Mouse (Mus musculus) forebrain, embryonic 12.5 days (tissue): Measurements from ENCODE around the gene Slc35a3. TPM values are rescaled to one million over a fixed set of nuclear protein-coding genes. Genes with fewer than 3 reads are reported as not detected.
"Not testable (repeated sequence)": the region's sequence is repeated elsewhere in the genome, so short reads cannot be mapped to it uniquely, and the experiment has no call there.

Source experiments
- ATAC-seq: fragments of 200-750 bp; cut with Nextera tagmentation; 2 replicates; pipeline ENCODE4 v1.8.0; 2017; ENCODE audit warnings: moderate TSS enrichment; ENCODE audit not compliant: low FRiP score
- H3K27ac ChIP-seq: fragments of 300-500 bp; sonication (generic); 2 replicates; pipeline ENCODE4 v1.5.1; 2016; ENCODE audit warnings: mild to moderate bottlenecking
- H3K27me3 ChIP-seq: fragments of 300-500 bp; sonication (generic); 2 replicates; pipeline ENCODE4 v1.6.1; 2016; ENCODE audit warnings: mild to moderate bottlenecking
- H3K36me3 ChIP-seq: fragments of 300-500 bp; sonication (generic); replicated peaks from 2 replicates; pipeline ENCODE4 v1.6.1; 2016; ENCODE audit warnings: mild to moderate bottlenecking
- H3K4me1 ChIP-seq: fragments of 300-500 bp; sonication (generic); 2 replicates; pipeline ENCODE4 v1.6.1; 2016
- H3K4me2 ChIP-seq: fragments of 300-500 bp; sonication (generic); 2 replicates; pipeline ENCODE4 v1.6.1; 2016; ENCODE audit warnings: mild to moderate bottlenecking, moderate library complexity
- H3K4me3 ChIP-seq: fragments of 300-500 bp; sonication (generic); replicated peaks from 2 replicates; pipeline ENCODE4 v1.5.1; 2016; ENCODE audit warnings: mild to moderate bottlenecking
- H3K9ac ChIP-seq: fragments of 300-500 bp; sonication (generic); 2 replicates; pipeline ENCODE4 v1.6.1; 2016; ENCODE audit warnings: mild to moderate bottlenecking
- H3K9me3 ChIP-seq: fragments of 300-500 bp; sonication (generic); 2 replicates; pipeline ENCODE4 v1.6.1; 2016
- WGBS: fragments of 180-500 bp; shearing (Covaris S2); methylation state at CpG from one replicate; pipeline ENCODE4 v1.1.7; 2016; 5-methylcytosine and 5-hydroxymethylcytosine counted together
- polyA plus RNA-seq: library from polyadenylated mRNA; unstranded; fragments of >200 nt; fragmentation: Nextera tagmentation; extraction: Ambion mirVana; gene quantifications from 2 replicates; pipeline ENCODE4 v1.2.1, GENCODE M21; 2016

Slc35a3 gene
- 8.0 and 10.2 TPM in 2 replicates for polyA plus RNA-seq

GRCm38 (mm10) chr3:116712436-116712881 is at the start of gene Slc35a3:
Slc35a3 (minus strand) TSS chr3:116712831.
- Histone ChIP-seq H3K27ac (0 out of 2 replicates have a peak within 1 kb of the TSS, but pooled peaks have one; percentile 42), H3K4me1 (peaks cover 18% of the 10 kb centered on the region), H3K9me3 (no peaks in the 10 kb centered on the region), H3K27me3 (peaks cover 20% of the 10 kb centered on the region; the same call in 1 of the 2 replicates), H3K36me3 (no peaks in the 10 kb centered on the region), H3K4me3 (peak within 1 kb of the TSS; percentile 94), H3K9ac (peak within 1 kb of the TSS; percentile 83), H3K4me2 (peak within 1 kb of the TSS; percentile 77)
- ATAC-seq: peak; percentile 19; the same call in 1 of the 2 replicates
- WGBS: 3% methylated on average over 8 of the region's 8 CpGs

- no peak for ATAC-seq
- 93% methylated on average over 8 of the region's 8 CpGs for WGBS
- Histone ChIP-seq H3K4me2 (no peak overlapping the region), H3K9ac (no peak overlapping the region), H3K4me1 (no peaks in the 10 kb centered on the region), H3K36me3 (peaks cover 18% of the 10 kb centered on the region), H3K9me3 (no peaks in the 10 kb centered on the region), H3K27ac (no peak overlapping the region), H3K4me3 (no peak overlapping the region), H3K27me3 (no peaks in the 10 kb centered on the region)
These were observed 40.2 kb upstream of the Slc35a3 start for GRCm38 (mm10) chr3:116752818-116753217.

- no peaks in the 10 kb centered on the region for H3K4me1 ChIP-seq
- ATAC-seq: no peak; the same call in 1 of the 2 replicates
- H3K27ac ChIP-seq: no peak overlapping the region
- no peak overlapping the region for H3K4me2 ChIP-seq
- H3K27me3 ChIP-seq: no peaks in the 10 kb centered on the region
- peaks cover 16% of the 10 kb centered on the region for H3K36me3 ChIP-seq
- no peak overlapping the region for H3K9ac ChIP-seq
- H3K9me3 ChIP-seq: no peaks in the 10 kb centered on the region
- H3K4me3 ChIP-seq: no peak overlapping the region
- WGBS: 76% methylated on average over 4 of the region's 4 CpGs
These were observed 38.7 kb upstream of the Slc35a3 start for GRCm38 (mm10) chr3:116751191-116751860.

- WGBS: 52% methylated on average over 8 of the region's 8 CpGs
- Histone ChIP-seq H3K27ac (no peak overlapping the region), H3K4me3 (no peak overlapping the region), H3K9ac (no peak overlapping the region), H3K27me3 (no peaks in the 10 kb centered on the region), H3K36me3 (0 out of 2 replicates have a peak, but pooled peaks cover 12% of the 10 kb centered on the region), H3K9me3 (no peaks in the 10 kb centered on the region), H3K4me1 (no peaks in the 10 kb centered on the region), H3K4me2 (no peak overlapping the region)
- peak; percentile 33; the same call in 1 of the 2 replicates for ATAC-seq
These were observed 36.0 kb upstream of the Slc35a3 start for GRCm38 (mm10) chr3:116748391-116749170.

GRCm38 (mm10) chr3:116747648-116748047 is 35.0 kb upstream of the Slc35a3 start:
- H3K4me1 ChIP-seq, H3K9ac ChIP-seq, H3K4me3 ChIP-seq, H3K27ac ChIP-seq, H3K4me2 ChIP-seq, H3K27me3 ChIP-seq, H3K36me3 ChIP-seq, H3K9me3 ChIP-seq, ATAC-seq: not testable (repeated sequence)
- 91% methylated on average over 7 of the region's 7 CpGs for WGBS

- H3K9ac ChIP-seq: no peak overlapping the region
- H3K9me3 ChIP-seq: no peaks in the 10 kb centered on the region
- 92% methylated on average over 9 of the region's 9 CpGs for WGBS
- H3K36me3 ChIP-seq: 0 out of 2 replicates have a peak, but pooled peaks cover 9% of the 10 kb centered on the region
- no peak for ATAC-seq
- no peaks in the 10 kb centered on the region for H3K27me3 ChIP-seq
- no peak overlapping the region for H3K27ac ChIP-seq
- no peak overlapping the region for H3K4me2 ChIP-seq
- no peaks in the 10 kb centered on the region for H3K4me1 ChIP-seq
- no peak overlapping the region for H3K4me3 ChIP-seq
These were observed 28.3 kb upstream of the Slc35a3 start for GRCm38 (mm10) chr3:116740963-116741362.

GRCm38 (mm10) chr3:116740106-116740505 is 27.5 kb upstream of the Slc35a3 start:
- Histone ChIP-seq H3K9me3 (no peaks in the 10 kb centered on the region), H3K27ac (no peak overlapping the region), H3K9ac (no peak overlapping the region), H3K27me3 (no peaks in the 10 kb centered on the region), H3K4me3 (no peak overlapping the region), H3K36me3 (0 out of 2 replicates have a peak, but pooled peaks cover 9% of the 10 kb centered on the region), H3K4me1 (no peaks in the 10 kb centered on the region), H3K4me2 (no peak overlapping the region)
- ATAC-seq: no peak
- WGBS: 93% methylated on average over 5 of the region's 5 CpGs

- H3K4me2 ChIP-seq: no peak overlapping the region
- no peaks in the 10 kb centered on the region for H3K36me3 ChIP-seq
- WGBS: 80% methylated on average over 8 of the region's 8 CpGs
- ATAC-seq: no peak
- no peak overlapping the region for H3K27ac ChIP-seq
- no peaks in the 10 kb centered on the region for H3K27me3 ChIP-seq
- H3K4me3 ChIP-seq: no peak overlapping the region
- H3K9ac ChIP-seq: no peak overlapping the region
- H3K9me3 ChIP-seq: no peaks in the 10 kb centered on the region
- no peaks in the 10 kb centered on the region for H3K4me1 ChIP-seq
These were observed 24.7 kb upstream of the Slc35a3 start for GRCm38 (mm10) chr3:116737326-116737731.

- no peaks in the 10 kb centered on the region for H3K9me3 ChIP-seq
- H3K36me3 ChIP-seq: no peaks in the 10 kb centered on the region
- no peak for ATAC-seq
- no peak overlapping the region for H3K4me3 ChIP-seq
- H3K27ac ChIP-seq: no peak overlapping the region
- no peaks in the 10 kb centered on the region; the same call in 1 of the 2 replicates for H3K4me1 ChIP-seq
- 0 out of 2 replicates have a peak, but pooled peaks cover 3% of the 10 kb centered on the region for H3K27me3 ChIP-seq
- no peak overlapping the region for H3K4me2 ChIP-seq
- H3K9ac ChIP-seq: no peak overlapping the region
- 58% methylated on average over 2 of the region's 2 CpGs for WGBS
These were observed 17.0 kb upstream of the Slc35a3 start for GRCm38 (mm10) chr3:116729483-116730174.

- ATAC-seq: no peak
- Histone ChIP-seq H3K27ac (no peak overlapping the region), H3K4me3 (no peak overlapping the region), H3K9ac (no peak overlapping the region), H3K27me3 (0 out of 2 replicates have a peak, but pooled peaks cover 3% of the 10 kb centered on the region), H3K36me3 (no peaks in the 10 kb centered on the region), H3K9me3 (no peaks in the 10 kb centered on the region), H3K4me2 (no peak overlapping the region), H3K4me1 (no peaks in the 10 kb centered on the region; the same call in 1 of the 2 replicates)
- 80% methylated on average over 9 of the region's 9 CpGs for WGBS
These were observed 14.2 kb upstream of the Slc35a3 start for GRCm38 (mm10) chr3:116726807-116727206.

- Histone ChIP-seq H3K9me3 (no peaks in the 10 kb centered on the region), H3K4me3 (no peak overlapping the region), H3K36me3 (no peaks in the 10 kb centered on the region), H3K4me2 (no peak overlapping the region), H3K27ac (no peak overlapping the region), H3K4me1 (no peaks in the 10 kb centered on the region), H3K9ac (no peak overlapping the region), H3K27me3 (0 out of 2 replicates have a peak, but pooled peaks cover 3% of the 10 kb centered on the region)
- no peak for ATAC-seq
- 42% methylated on average over 10 of the region's 10 CpGs for WGBS
These were observed 11.2 kb upstream of the Slc35a3 start for GRCm38 (mm10) chr3:116723496-116724481.
